Mouse (Mus musculus): ENCODE measurements around the gene B3galt5. TPM values are rescaled to one million over a fixed set of nuclear protein-coding genes. Genes with fewer than 3 reads are reported as not detected.

Gene B3galt5
- total RNA-seq, 1 experiment from 2014 or later, result not detected

GRCm38 (mm10) chr16:96249635-96250034 lies 14.0 kb downstream of the B3galt5 start:
- no peak for ATAC-seq (ENCODE audit: extremely low read depth, insufficient number of reproducible peaks, low FRiP score, poor library complexity, severe bottlenecking)

GRCm38 (mm10) chr16:96252146-96252545 lies 16.5 kb downstream of the B3galt5 start:
- ATAC-seq (ENCODE audit: extremely low read depth, insufficient number of reproducible peaks, low FRiP score, poor library complexity, severe bottlenecking), result no peak

- no peak for ATAC-seq (ENCODE audit: extremely low read depth, insufficient number of reproducible peaks, low FRiP score, poor library complexity, severe bottlenecking)
Measured at GRCm38 (mm10) chr16:96258429-96258828, 22.8 kb downstream of the B3galt5 start.

DNA sequence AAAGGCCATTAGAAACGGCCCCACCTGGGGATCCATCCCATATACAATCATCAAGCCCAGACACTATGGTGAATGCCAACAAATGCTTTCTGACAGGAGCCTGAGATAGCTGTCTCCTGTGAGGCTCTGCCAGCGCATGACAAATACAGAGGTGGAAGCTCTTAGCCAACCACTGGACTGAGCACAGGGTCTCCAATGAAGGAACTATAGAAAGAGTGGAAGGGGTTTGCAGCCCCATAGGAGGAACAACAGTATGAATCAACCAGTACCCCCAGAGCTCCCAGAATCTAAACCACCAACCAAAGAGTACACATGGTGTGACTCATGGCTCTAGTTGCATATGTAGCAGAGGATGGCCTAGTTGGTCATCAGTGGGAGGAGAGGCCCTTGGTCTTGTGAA lies 36.1 kb downstream of the B3galt5 start:
- no peak for ATAC-seq (ENCODE audit: extremely low read depth, insufficient number of reproducible peaks, low FRiP score, poor library complexity, severe bottlenecking)

- no peak for ATAC-seq (ENCODE audit: extremely low read depth, insufficient number of reproducible peaks, low FRiP score, poor library complexity, severe bottlenecking)
Measured at GRCm38 (mm10) chr16:96272929-96273619, 37.5 kb downstream of the B3galt5 start.

DNA sequence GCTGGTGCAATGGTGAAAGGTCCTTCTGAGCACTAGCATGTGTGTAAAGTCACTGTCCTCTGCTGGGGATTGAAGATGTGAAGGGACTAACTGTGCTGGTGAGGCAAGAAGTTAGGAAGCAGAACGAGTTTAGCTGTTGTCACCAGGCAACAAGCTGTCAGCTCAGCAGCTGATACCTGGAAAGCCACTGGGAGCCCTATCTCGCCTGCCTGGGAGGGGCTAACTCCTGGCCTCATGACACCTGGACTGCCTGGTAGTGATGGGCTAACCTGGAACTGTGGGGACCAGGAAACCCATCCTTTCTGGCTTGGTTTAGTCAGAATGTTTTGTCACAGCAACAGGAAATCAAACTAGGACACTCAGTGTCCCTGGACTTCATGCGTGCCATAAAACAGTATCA lies 41.0 kb downstream of the B3galt5 start:
- ATAC-seq (ENCODE audit: extremely low read depth, insufficient number of reproducible peaks, low FRiP score, poor library complexity, severe bottlenecking), result no peak

DNA sequence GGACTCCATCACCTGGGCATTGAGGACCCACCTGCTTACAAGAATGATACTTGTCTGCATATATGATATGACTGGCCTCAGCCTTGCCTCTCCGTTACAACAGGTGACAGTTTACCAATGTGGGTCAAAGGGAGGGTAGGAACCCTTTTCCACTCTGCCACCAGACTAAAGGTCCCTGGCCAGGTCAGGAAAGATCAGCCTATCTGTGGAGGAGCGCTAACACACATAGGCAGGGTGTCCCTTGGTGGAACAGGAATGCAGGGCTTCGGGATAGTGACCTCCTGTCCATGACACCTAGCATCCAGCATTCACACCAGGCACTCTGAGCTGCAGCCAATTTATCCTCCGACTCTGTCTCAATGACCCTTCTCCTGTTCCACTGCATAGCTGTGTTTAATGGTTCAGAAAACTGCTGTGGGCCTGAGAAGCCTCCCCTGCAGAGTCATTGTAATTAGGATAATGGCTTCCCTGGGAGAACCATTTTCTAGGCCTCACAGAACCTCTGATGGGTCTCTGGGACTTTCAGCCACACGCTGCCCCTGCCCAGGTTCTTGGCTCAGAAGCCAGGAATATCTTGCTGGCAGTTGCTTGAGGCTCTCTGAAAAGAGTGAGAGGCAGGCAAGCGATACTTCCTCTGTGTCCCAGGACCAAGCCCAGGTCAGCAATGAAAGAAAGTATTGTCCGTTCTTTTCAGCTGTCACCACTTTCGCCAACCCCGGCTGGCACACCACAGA lies 43.1 kb downstream of the B3galt5 start:
- ATAC-seq (ENCODE audit: extremely low read depth, insufficient number of reproducible peaks, low FRiP score, poor library complexity, severe bottlenecking), result no peak

DNA sequence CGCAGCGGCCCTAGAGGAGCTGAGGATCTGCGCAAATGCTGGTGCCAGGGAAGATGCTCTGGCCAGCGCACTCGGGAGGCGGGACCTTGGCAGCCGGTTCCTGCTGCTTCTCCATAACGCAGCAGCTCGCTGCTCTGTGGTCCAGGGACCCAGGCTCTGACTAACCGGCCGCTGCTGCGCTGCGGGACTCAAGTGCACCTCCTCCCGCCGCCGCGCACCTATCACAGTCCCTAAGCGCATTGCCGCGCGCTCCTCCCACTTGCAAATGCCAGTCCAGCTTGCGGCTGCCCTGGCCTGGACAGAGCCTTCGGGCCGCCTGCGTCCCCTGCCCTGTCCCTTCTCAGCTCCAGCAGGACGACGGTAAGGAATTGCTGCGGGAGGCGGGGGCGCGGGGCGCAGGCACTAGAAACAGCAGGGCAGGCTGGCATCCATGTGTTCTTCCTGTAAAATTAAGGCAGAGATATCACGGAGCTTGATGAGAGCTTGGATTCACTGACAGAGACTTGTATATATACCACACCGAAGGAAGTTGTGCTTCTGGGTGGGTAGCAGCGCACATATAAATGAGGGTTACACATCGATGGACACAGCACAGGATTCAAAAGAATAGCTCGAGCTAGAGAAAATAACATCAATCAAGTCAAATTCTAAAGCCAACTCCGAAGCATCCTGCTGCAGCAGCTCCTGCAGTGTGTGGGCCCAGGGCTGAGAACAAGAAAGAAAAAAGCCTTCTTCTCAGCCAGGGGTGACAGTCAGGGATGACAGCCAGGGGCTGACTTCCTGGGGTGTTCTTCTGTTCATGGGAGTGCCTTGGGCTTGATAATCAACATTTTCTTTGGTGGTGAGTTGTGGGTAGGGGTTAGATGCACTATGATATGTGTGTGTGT lies 45.4 kb downstream of the B3galt5 start:
- ATAC-seq (ENCODE audit: extremely low read depth, insufficient number of reproducible peaks, low FRiP score, poor library complexity, severe bottlenecking), result no peak

- no peak for ATAC-seq (ENCODE audit: extremely low read depth, insufficient number of reproducible peaks, low FRiP score, poor library complexity, severe bottlenecking)
Measured at GRCm38 (mm10) chr16:96282566-96282965, 47.0 kb downstream of the B3galt5 start.

- ATAC-seq (ENCODE audit: extremely low read depth, insufficient number of reproducible peaks, low FRiP score, poor library complexity, severe bottlenecking), result no peak
Measured at GRCm38 (mm10) chr16:96291885-96292284, 56.3 kb downstream of the B3galt5 start.

DNA sequence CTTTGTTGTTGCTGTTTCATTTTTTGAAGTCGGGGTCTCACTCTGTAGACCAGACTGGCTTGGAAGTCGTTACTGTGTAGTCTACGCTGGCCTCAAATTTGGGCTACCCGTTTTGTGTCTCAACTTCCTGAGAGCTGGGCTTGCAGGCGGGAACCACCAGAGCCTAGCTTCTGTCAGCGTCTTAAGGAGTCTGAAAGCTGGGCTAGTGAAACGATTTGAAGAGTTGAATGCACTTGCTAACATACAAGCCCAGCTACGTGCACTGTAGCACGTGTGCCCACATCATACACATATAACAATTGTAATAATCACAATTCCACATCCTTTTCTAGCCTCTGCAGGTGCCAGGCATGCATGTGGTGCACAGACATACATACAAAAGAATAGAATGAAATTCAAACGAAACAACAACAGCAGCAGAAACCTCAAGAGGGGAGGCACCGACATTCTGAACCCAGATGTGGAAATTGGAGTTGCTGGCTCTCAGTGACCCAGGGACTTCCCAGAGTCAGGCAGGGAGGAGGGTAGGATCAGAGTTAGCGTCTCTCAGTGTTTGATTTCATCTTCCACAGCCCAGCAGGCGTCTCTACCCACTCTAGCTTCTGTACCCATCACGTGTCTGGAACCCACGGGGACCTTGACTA lies 57.1 kb downstream of the B3galt5 start:
- no peak for ATAC-seq (ENCODE audit: extremely low read depth, insufficient number of reproducible peaks, low FRiP score, poor library complexity, severe bottlenecking)

- no peak for ATAC-seq (ENCODE audit: extremely low read depth, insufficient number of reproducible peaks, low FRiP score, poor library complexity, severe bottlenecking)
Measured at GRCm38 (mm10) chr16:96298075-96298474, 62.5 kb downstream of the B3galt5 start.

GRCm38 (mm10) chr16:96298574-96298973 lies 63.0 kb downstream of the B3galt5 start:
- ATAC-seq (ENCODE audit: extremely low read depth, insufficient number of reproducible peaks, low FRiP score, poor library complexity, severe bottlenecking), result no peak

DNA sequence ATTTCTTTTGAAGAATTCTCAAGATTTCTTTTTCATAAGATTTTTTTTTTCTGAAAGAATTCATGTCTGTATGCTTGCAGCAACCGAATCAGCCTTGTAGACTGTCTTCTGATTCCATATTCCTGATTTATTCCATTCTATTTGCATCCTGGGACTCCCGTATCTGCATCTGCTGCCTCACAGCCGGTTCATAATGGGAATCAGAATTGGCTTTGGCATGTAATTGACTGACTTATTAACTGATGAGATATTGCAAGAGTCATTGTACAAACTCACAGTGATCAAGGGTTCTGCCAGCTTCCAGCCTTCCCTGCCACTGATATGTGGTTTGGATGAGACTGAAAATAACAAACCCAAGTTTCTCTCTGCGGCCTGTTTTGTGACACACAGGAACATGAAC lies 67.8 kb downstream of the B3galt5 start:
- ATAC-seq (ENCODE audit: extremely low read depth, insufficient number of reproducible peaks, low FRiP score, poor library complexity, severe bottlenecking), result no peak

- ATAC-seq (ENCODE audit: extremely low read depth, insufficient number of reproducible peaks, low FRiP score, poor library complexity, severe bottlenecking), result no peak
Measured at GRCm38 (mm10) chr16:96304438-96304837, 68.8 kb downstream of the B3galt5 start.

GRCm38 (mm10) chr16:96306905-96307304 lies 71.3 kb downstream of the B3galt5 start:
- no peak for ATAC-seq (ENCODE audit: extremely low read depth, insufficient number of reproducible peaks, low FRiP score, poor library complexity, severe bottlenecking)

GRCm38 (mm10) chr16:96317803-96318202 lies 82.2 kb downstream of the B3galt5 start:
- ATAC-seq (ENCODE audit: extremely low read depth, insufficient number of reproducible peaks, low FRiP score, poor library complexity, severe bottlenecking), result no peak

DNA sequence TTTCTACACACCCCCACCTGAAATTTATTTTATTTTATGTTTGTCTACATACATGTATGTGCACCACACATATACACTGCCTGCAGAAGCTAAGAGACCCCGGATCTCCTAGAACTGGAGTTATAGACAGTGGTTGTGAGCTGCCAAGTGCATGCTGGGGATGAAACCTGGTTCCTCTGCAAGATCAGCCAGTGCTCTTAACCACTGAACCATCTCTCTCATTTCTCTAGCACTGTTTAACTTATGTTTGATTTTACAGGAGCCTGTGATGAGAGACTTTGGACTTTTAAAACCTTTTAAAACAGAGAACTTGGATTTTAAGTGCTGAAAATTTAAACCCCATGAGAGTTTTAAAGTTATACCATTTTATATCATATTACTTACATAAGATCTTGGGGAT lies 87.1 kb downstream of the B3galt5 start:
- ATAC-seq (ENCODE audit: extremely low read depth, insufficient number of reproducible peaks, low FRiP score, poor library complexity, severe bottlenecking), result no peak

GRCm38 (mm10) chr16:96323166-96323565 lies 87.6 kb downstream of the B3galt5 start:
- no peak for ATAC-seq (ENCODE audit: extremely low read depth, insufficient number of reproducible peaks, low FRiP score, poor library complexity, severe bottlenecking)

Measured in neutrophil, adult 5-6 weeks (primary cell).